Mouse (Mus musculus) CD4-positive, CD25-positive, alpha-beta regulatory T cell, adult 4 months (primary cell): ENCODE data around the gene Mogs. TPM values are rescaled to one million over a fixed set of nuclear protein-coding genes. Genes with fewer than 3 reads are reported as not detected.
A peak's percentile ranks its signal among the peaks of the same experiment; 100 is the strongest.

ENCODE experiments used
- ATAC-seq: one replicate; pipeline ENCODE4 v1.8.0; 2017
- polyA plus RNA-seq, 2 experiments: library from polyadenylated mRNA; unstranded; fragments of 100-300 nt; shearing (Covaris generic); gene quantifications; one replicate each; pipeline ENCODE4 v1.2.1; 2017

Mogs gene
- polyA plus RNA-seq, 2 experiments from 2014 or later: 6.5 to 16.0 TPM

- no peak for ATAC-seq
Observed at GRCm38 (mm10) chr6:83122961-83123360, 7.7 kb downstream of the Mogs start.

GRCm38 (mm10) chr6:83124851-83125312 lies 9.6 kb downstream of the Mogs start:
- peak; percentile 37 for ATAC-seq

GRCm38 (mm10) chr6:83125331-83125730 lies 10.0 kb downstream of the Mogs start, which contains the start of gene Ino80b:
TSS of gene Ino80b (minus strand) at chr6:83125431.
- ATAC-seq: no peak

GRCm38 (mm10) chr6:83127419-83127818 lies 12.1 kb downstream of the Mogs start:
- ATAC-seq: no peak

GRCm38 (mm10) chr6:83131469-83132034 lies 16.3 kb downstream of the Mogs start:
- ATAC-seq: no peak

- no peak for ATAC-seq
Observed at GRCm38 (mm10) chr6:83132176-83132919, 17.1 kb downstream of the Mogs start.

GRCm38 (mm10) chr6:83134226-83134625 lies 18.9 kb downstream of the Mogs start:
- ATAC-seq: no peak

GRCm38 (mm10) chr6:83134951-83135513 lies 19.7 kb downstream of the Mogs start, which contains the start of gene Rtkn:
TSS of gene Rtkn (plus strand) at chr6:83135463.
- no peak for ATAC-seq

GRCm38 (mm10) chr6:83135571-83136161 lies 20.4 kb downstream of the Mogs start:
- peak; percentile 35 for ATAC-seq

- no peak for ATAC-seq
Observed at GRCm38 (mm10) chr6:83136291-83136880, 21.1 kb downstream of the Mogs start.

GRCm38 (mm10) chr6:83136881-83137575 lies 21.7 kb downstream of the Mogs start:
- peak; percentile 50 for ATAC-seq

- ATAC-seq: no peak
Observed at GRCm38 (mm10) chr6:83137576-83137950, 22.3 kb downstream of the Mogs start.

GRCm38 (mm10) chr6:83138056-83138455 lies 22.8 kb downstream of the Mogs start:
- ATAC-seq: peak; percentile 62

- ATAC-seq: no peak
Observed at GRCm38 (mm10) chr6:83140044-83140443, 24.7 kb downstream of the Mogs start.

- no peak for ATAC-seq
Observed at GRCm38 (mm10) chr6:83141636-83142035, 26.3 kb downstream of the Mogs start.

GRCm38 (mm10) chr6:83142211-83142731 lies 27.0 kb downstream of the Mogs start:
- no peak for ATAC-seq

- ATAC-seq: no peak
Observed at GRCm38 (mm10) chr6:83142886-83143285, 27.6 kb downstream of the Mogs start.

GRCm38 (mm10) chr6:83145209-83145608 lies 29.9 kb downstream of the Mogs start:
- no peak for ATAC-seq

GRCm38 (mm10) chr6:83145805-83146204 lies 30.5 kb downstream of the Mogs start:
- ATAC-seq: no peak

- no peak for ATAC-seq
Observed at GRCm38 (mm10) chr6:83147280-83147679, 32.0 kb downstream of the Mogs start.

- ATAC-seq: no peak
Observed at GRCm38 (mm10) chr6:83151721-83152120, 36.4 kb downstream of the Mogs start.

- no peak for ATAC-seq
Observed at GRCm38 (mm10) chr6:83153038-83153437, 37.7 kb downstream of the Mogs start.
